Mouse (Mus musculus) liver, embryonic 14.5 days (tissue): ENCODE measurements around the gene Sik3.

Source experiments
- CTCF ChIP-seq: IDR thresholded peaks from 2 replicates; pipeline ENCODE4 v1.5.1; 2016; ENCODE audit warnings: antibody characterized with exemption, low read depth, control low read depth
- EP300 ChIP-seq: IDR thresholded peaks from 2 replicates; pipeline ENCODE4 v1.6.1; 2016; ENCODE audit warnings: antibody characterized with exemption, low read depth

- TF ChIP-seq CTCF (no peak), EP300 (no peak)
These were observed 175.8 kb downstream of the Sik3 start for GRCm38 (mm10) chr9:46188370-46188769.
